Mouse (Mus musculus): Measurements from ENCODE around the gene Slit3.

Slit3 gene

DNA sequence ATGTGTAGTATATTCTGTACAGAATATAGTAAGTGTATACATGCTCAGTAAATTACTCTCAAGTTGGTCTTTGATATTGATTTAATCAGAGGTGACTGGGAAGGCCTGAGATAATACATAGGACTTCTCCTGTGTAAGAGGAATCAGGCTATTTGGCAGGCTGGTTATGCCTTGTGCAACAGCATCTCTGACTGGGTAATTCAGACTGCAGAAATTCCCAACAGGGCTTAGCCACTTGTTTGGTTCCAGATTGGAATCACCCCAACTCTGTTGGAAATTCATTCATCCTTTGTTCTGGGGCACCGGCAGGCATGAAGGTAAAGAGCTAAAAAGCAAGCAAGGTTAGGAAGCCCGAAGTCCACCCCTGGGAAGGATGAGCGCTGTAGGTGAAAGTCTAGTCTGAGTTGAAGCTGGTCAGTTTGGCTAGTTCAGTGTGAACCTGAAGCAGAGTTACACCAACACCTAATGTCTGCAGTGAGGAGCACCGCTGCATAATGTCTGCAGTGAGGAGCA lies 633.9 kb downstream of the Slit3 start:
- DNase-seq (ENCODE audit: low spot score in 2 of 2): no peak

DNA sequence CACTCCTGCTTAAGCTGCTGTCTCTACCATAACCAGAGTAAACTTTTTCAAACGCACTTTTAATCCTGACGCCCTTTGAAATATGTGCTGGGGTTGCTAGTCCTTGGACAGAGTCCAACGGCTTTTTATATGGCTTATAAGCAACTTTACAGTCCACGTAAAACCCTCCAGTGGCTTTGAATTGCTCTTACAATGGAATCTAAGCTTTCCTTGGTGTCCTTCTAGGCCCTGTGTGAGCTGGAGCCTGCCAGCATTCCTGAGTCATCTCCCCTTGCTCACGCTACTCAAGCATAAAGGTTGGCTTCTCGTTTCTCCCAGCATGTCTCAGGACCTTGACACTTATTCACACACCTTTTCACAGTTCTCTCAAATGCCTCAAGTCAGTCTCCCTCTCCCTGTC lies 634.5 kb downstream of the Slit3 start:
- no peak for DNase-seq (ENCODE audit: low spot score in 2 of 2)

DNA sequence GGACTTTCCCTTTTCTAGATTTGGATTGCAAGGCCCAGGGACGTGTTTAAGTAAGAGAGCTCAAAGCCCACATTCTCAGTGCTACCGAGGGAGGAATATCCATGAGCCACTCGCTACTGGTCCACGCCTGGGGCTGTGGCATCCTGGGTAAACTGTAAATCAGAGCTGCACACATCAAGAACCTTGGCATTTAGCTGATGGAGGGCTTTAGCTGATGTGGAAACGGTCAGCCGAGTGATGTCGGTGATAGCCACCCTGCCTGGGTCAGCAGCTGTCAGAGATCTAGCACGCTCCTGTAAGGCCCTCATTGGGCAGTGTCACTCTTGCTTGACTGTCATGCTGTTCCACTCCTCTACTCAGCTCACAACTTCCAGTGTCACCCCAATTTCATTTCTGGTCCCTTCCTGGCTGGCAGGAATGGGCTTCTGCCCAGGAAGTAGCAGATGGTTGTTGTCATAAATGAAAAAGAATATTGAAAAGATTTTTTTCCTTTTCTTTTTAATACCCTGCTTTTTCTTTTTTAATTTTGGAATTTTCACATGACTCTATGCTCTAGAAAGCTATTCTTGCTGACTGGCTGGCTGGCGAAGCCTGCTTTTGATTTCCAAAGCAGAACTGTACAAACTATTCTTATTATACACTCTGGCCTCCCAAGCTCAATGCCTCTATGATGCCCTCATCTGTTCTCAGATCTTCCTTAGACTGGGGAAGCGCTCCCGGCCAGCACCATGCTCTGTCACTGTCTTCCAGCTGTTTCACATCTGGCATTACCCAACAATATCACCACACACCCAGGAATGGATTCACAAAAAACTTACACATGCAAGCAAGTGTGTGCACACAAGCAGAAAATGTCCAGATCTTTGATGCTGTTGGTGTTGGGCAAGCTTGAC lies 635.6 kb downstream of the Slit3 start:
- no peak for DNase-seq (ENCODE audit: low spot score in 2 of 2)
